Comparison of ENCODE assay signal across 13 mouse cellular contexts in genomic region chrX:78797642-78798041, GRCm38 (mm10).
DNase-seq lines count a peak whose midpoint lies in the region; ATAC-seq and TF ChIP-seq lines count a peak whose summit lies in the region.
"Had no signal": no experiment of that assay in that cellular context is flagged by ENCODE, and none has a peak within 500 bp of the region (broad histone marks: within the 10 kb centered on the region; RNA-seq: fewer than 3 reads in every experiment).

No protein-coding gene starts in this region.

- H3K4me2 ChIP-seq in forebrain, embryonic 14.5 days (ENCODE audit: low read length), result no peak overlapping the region
- no peak overlapping the region for H3K4me2 ChIP-seq in forebrain, embryonic 15.5 days (replicated peaks)
- H3K4me2 ChIP-seq: embryonic facial prominence, embryonic 15.5 days; limb, embryonic 13.5 days had no signal

- no peak for TF ChIP-seq EP300 in MEL (IDR thresholded peaks at IDR 0.05; ENCODE audit: low read depth in 1 of 2, low read length in 2 of 2)

- H3K4me1 ChIP-seq in forebrain, embryonic 14.5 days (ENCODE audit: control insufficient read depth, insufficient read depth, low read length), result no peaks in the 10 kb centered on the region
- H3K4me1 ChIP-seq in forebrain, embryonic 15.5 days, result no peaks in the 10 kb centered on the region
- H3K4me1 ChIP-seq in MEL (ENCODE audit: control insufficient read depth in 1 of 2, insufficient read depth in 2 of 2, low read length in 2 of 2), result no peaks in the 10 kb centered on the region
- H3K4me1 ChIP-seq: embryonic facial prominence, embryonic 15.5 days; limb, embryonic 13.5 days had no signal

- H3K9me3 ChIP-seq in forebrain, embryonic 14.5 days (replicated peaks; ENCODE audit: control insufficient read depth, low read length), result no peaks in the 10 kb centered on the region
- H3K9me3 ChIP-seq in forebrain, embryonic 15.5 days, result no peaks in the 10 kb centered on the region
- no peaks in the 10 kb centered on the region for H3K9me3 ChIP-seq in MEL (replicated peaks; ENCODE audit: insufficient read depth, low read length)
- H3K9me3 ChIP-seq: embryonic facial prominence, embryonic 15.5 days; limb, embryonic 13.5 days had no signal

- peak in 1 of 3 experiments; percentile 50; a peak in 2 of 6 replicates for TF ChIP-seq CTCF in MEL (IDR thresholded peaks at IDR 0.05 in 2 of 3, conservative IDR thresholded peaks at IDR 0.05 in 1 of 3; ENCODE audit: control insufficient read depth in 1 of 3, insufficient read depth in 1 of 3, low read depth in 2 of 3, low read length in 3 of 3, poor library complexity in 1 of 3, severe bottlenecking in 1 of 3)

- WGBS in forebrain, embryonic 14.5 days, result 69% methylated on average over 4 of the region's 4 CpGs
- WGBS in forebrain, embryonic 15.5 days, result 67% methylated on average over 4 of the region's 4 CpGs

- no peak overlapping the region for H3K4me3 ChIP-seq in forebrain, embryonic 14.5 days (ENCODE audit: low read depth, low read length)
- no peak overlapping the region for H3K4me3 ChIP-seq in forebrain, embryonic 15.5 days
- no peak overlapping the region for H3K4me3 ChIP-seq in MEL (ENCODE audit: control insufficient read depth in 1 of 2, insufficient read depth in 1 of 2, low read depth in 2 of 2, low read length in 2 of 2)
- H3K4me3 ChIP-seq: embryonic facial prominence, embryonic 15.5 days; limb, embryonic 13.5 days had no signal

- no peaks in the 10 kb centered on the region for H3K36me3 ChIP-seq in forebrain, embryonic 14.5 days (ENCODE audit: control insufficient read depth, insufficient read depth, low read length)
- no peaks in the 10 kb centered on the region for H3K36me3 ChIP-seq in forebrain, embryonic 15.5 days
- no peaks in the 10 kb centered on the region for H3K36me3 ChIP-seq in MEL (ENCODE audit: control insufficient read depth in 1 of 2, insufficient read depth in 2 of 2, low read length in 2 of 2)
- H3K36me3 ChIP-seq: embryonic facial prominence, embryonic 15.5 days; limb, embryonic 13.5 days had no signal

- no peaks in the 10 kb centered on the region for H3K79me2 ChIP-seq in MEL (ENCODE audit: control insufficient read depth, insufficient read depth, low read length, poor library complexity)

- TF ChIP-seq POLR2A in MEL (IDR thresholded peaks at IDR 0.05; ENCODE audit: control insufficient read depth in 1 of 2, insufficient read depth in 1 of 2, low read depth in 1 of 2, low read length in 2 of 2, poor library complexity in 1 of 2), result no peak

- TF ChIP-seq RAD21 in MEL (IDR thresholded peaks at IDR 0.05; ENCODE audit: low read depth, low read length), result peak; percentile 26

- no peak overlapping the region for H3K9ac ChIP-seq in forebrain, embryonic 14.5 days (ENCODE audit: low read length)
- H3K9ac ChIP-seq in forebrain, embryonic 15.5 days (replicated peaks), result no peak overlapping the region
- no peak overlapping the region for H3K9ac ChIP-seq in MEL (ENCODE audit: control insufficient read depth, low read depth, low read length, poor library complexity, severe bottlenecking)
- H3K9ac ChIP-seq: embryonic facial prominence, embryonic 15.5 days; limb, embryonic 13.5 days had no signal

- no peaks in the 10 kb centered on the region for H3K27me3 ChIP-seq in forebrain, embryonic 14.5 days (replicated peaks; ENCODE audit: control insufficient read depth, insufficient read depth, low read length)
- no peaks in the 10 kb centered on the region for H3K27me3 ChIP-seq in forebrain, embryonic 15.5 days
- H3K27me3 ChIP-seq in MEL (ENCODE audit: control insufficient read depth in 1 of 2, insufficient read depth in 2 of 2, low read length in 2 of 2), result no peaks in the 10 kb centered on the region
- H3K27me3 ChIP-seq: embryonic facial prominence, embryonic 15.5 days; limb, embryonic 13.5 days had no signal

- peak; percentile 40 for DNase-seq in forebrain, embryonic 14.5 days (ENCODE audit: low spot score)
- peak; percentile 3 for DNase-seq in layer of hippocampus, adult 9-10 months (ENCODE audit: low spot score)
- no peak for DNase-seq in layer of hippocampus, adult 11-12 months (ENCODE audit: low spot score)
- peak; percentile 5 for DNase-seq in 3T3-L1 (ENCODE audit: low read depth, low spot score)
- DNase-seq in MEL (ENCODE audit: low read depth, low spot score), result peak; percentile 9
- no peak for DNase-seq in spleen, postnatal 10 days (ENCODE audit: low spot score in 2 of 2)
- DNase-seq: kidney, adult 18-20 months; lung, postnatal 14 days; spleen, adult 18-20 months had no signal

- no peak for ATAC-seq in forebrain, embryonic 14.5 days
- no peak for ATAC-seq in forebrain, embryonic 15.5 days (replicated peaks)
- ATAC-seq in monocyte, adult 5-6 weeks (replicated peaks; ENCODE audit: insufficient number of reproducible peaks, low FRiP score, low TSS enrichment, poor library complexity, severe bottlenecking), result no peak

- H3K27ac ChIP-seq in forebrain, embryonic 14.5 days (ENCODE audit: low read depth, low read length), result no peak overlapping the region
- H3K27ac ChIP-seq in forebrain, embryonic 15.5 days (replicated peaks), result no peak overlapping the region
- no peak overlapping the region for H3K27ac ChIP-seq in MEL (ENCODE audit: control insufficient read depth, low read depth, low read length)
- H3K27ac ChIP-seq: embryonic facial prominence, embryonic 15.5 days; limb, embryonic 13.5 days had no signal

TF ChIP-seq in MEL, 35 proteins besides CTCF, POLR2A, EP300 and RAD21:
- TF ChIP-seq MAZ (IDR thresholded peaks at IDR 0.05; ENCODE audit: low read depth, low read length) (no peak), CHD2 (IDR thresholded peaks at IDR 0.05; ENCODE audit: low read length) (no peak), ZC3H11A (IDR thresholded peaks at IDR 0.05; ENCODE audit: low read depth, low read length) (peak; percentile 15; the same call in 1 of the 2 replicates), HCFC1 (IDR thresholded peaks at IDR 0.05; ENCODE audit: low read depth, low read length) (no peak), MXI1 (IDR thresholded peaks at IDR 0.05; ENCODE audit: low read depth, low read length) (no peak), SMC3 (IDR thresholded peaks at IDR 0.05; ENCODE audit: low read depth, low read length) (peak; percentile 43), MYC (IDR thresholded peaks at IDR 0.05; ENCODE audit: low read depth, low read length) (no peak)

Comparison
In these comparisons a context has a peak if more than half of its experiments do, and no peak if none do; other contexts are left out.
1. DNase-seq: peak in forebrain, embryonic 14.5 days (single experiment), layer of hippocampus, adult 9-10 months (single experiment), 3T3-L1 (single experiment) and MEL (single experiment); none in layer of hippocampus, adult 11-12 months (single experiment) and spleen, postnatal 10 days (0 of 2).